Mouse (Mus musculus) small intestine, adult 2 months (tissue): ENCODE measurements around the gene Exoc8.

Experiments used
- CTCF ChIP-seq: fragments of 200-500 bp; IDR thresholded peaks from 2 replicates; pipeline ENCODE4 v1.5.1; 2012; ENCODE audit warnings: low read depth, mild to moderate bottlenecking, control low read depth, inconsistent platforms, low read length, moderate library complexity, mixed read lengths; ENCODE audit not compliant: insufficient replicate concordance, insufficient read length; ENCODE audit errors: extremely low read depth
- POLR2A ChIP-seq: fragments of 200-500 bp; IDR thresholded peaks from 2 replicates; pipeline ENCODE4 v1.6.1; 2012; ENCODE audit warnings: low read depth, mild to moderate bottlenecking, control low read depth, inconsistent platforms, low read length, moderate library complexity

- TF ChIP-seq CTCF (no peak), POLR2A (no peak)
Measured at GRCm38 (mm10) chr8:124911938-124912872, 14.7 kb upstream of the Exoc8 start.
